Mouse (Mus musculus) frontal cortex, adult (tissue): ENCODE data around the gene Prkar2b.

ENCODE experiments used
- ATAC-seq: cut with Nextera tagmentation; 2 replicates; pipeline ENCODE4 v1.9.2; 2017; ENCODE audit warnings: mild to moderate bottlenecking, moderate library complexity, mixed read lengths; ENCODE audit not compliant: low TSS enrichment

Prkar2b gene

GRCm38 (mm10) chr12:32060247-32061089, 628 bp downstream of the Prkar2b start:
- peak; percentile 56 for ATAC-seq

DNA sequence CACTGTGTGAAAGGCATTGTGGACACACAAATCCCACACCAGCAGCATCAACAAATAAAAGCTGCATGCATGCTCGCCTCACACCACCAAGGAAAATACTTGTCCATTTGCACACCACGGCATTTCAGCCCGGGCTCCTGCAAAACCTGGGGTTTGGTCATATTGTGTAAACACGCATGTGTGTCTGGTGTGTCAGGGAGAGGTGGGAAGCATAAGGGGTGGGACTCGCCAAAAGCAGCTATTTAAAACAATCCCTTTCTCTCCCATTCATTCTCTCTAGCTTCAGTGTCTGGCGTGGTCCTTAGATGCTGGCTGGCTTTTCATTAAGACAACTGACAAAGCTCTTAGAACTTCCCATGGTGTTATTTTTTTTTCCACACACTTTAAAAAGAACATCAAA, 1.4 kb downstream of the Prkar2b start:
- ATAC-seq: no peak

- ATAC-seq: no peak
Observed at GRCm38 (mm10) chr12:32059135-32059534, 2.0 kb downstream of the Prkar2b start.

DNA sequence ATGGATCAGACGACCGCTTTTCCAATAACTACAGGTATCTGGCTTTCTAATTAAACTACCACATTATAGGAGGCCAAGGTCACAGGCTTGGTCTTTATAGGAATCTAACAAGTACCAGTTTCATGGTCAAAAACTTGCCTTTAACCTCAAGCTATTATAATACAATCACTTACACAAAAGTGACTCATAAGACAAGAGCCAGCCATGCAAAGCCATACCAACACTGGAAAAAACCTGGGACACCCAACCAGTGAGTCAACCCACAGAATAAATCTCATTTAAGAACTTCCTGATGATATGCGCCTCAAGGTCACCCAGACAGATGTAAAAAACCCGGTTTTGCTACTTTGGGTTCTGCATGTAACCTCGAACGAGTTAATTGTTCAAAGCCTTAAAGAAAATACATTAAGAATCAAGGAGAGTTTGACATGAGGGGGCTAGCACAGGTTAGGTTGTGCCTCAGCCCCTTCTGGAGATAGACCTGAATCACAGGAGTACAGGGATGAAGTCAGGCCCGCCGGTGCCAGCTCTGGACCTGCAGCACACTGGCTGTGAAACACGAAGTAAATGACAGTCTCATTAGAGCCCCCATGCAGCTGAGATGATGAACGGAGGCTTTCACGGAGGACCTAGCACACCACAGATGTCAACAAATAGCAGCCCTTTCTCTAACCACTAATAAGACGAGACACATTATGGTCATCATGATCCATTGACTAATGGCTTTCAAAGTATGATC, 3.5 kb downstream of the Prkar2b start:
- no peak for ATAC-seq

- ATAC-seq: no peak
Observed at GRCm38 (mm10) chr12:32055797-32056196, 5.3 kb downstream of the Prkar2b start.

- ATAC-seq: no peak
Observed at GRCm38 (mm10) chr12:32054476-32055166, 6.5 kb downstream of the Prkar2b start.

DNA sequence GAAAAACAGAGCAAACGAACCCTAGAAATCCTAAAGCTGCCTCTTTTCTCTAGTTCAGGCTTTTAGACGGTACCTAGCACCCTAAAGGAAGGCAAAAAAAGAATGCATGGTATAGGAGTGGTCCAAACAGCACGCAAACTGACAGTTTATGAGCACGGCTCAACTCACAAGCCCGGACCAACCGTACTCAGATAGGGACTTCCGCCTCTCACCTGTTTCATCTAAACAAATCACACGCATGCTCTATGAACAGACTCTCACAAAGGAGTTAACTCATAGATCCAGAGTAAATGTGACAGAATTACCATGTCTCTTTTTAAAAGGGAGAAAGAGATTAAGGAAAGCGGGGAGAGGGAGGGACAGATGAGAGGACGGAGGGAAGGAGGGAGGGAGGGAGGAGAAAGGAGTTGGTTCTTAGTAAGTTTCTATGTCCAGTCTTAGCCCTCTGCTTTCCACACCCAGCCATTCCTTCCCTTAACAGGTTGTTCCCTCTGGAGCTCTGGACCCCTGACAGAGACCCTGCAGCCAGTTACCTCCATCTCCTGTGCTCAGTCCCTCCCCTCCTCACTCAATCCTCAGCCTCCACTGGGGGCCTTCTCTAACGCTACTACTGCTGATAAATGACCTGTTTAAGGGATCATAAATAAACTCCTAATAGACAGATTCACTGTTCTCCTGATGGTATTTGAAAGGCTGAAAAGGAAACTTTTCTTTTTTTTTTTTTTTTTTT, 7.3 kb downstream of the Prkar2b start:
- no peak for ATAC-seq

- ATAC-seq: no peak
Observed at GRCm38 (mm10) chr12:32052882-32053281, 8.2 kb downstream of the Prkar2b start.

DNA sequence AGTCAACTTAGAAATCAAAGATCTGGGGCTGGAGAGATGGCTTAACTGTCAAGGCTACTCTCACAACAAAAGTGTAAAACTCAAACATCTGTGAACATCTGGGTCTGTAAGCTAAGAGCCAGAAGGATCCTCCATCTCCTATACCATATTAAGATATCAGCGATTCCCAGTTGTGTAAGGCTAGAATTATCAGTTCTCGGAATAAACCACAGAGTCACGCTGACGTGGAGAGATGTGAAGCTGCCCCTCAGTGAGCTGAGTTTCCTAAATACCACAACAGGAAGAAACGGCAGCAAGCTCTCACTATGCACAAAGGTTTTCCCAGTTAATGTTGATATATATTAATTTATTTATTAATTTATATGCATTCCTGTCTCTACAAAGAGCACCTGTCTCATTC, 10.9 kb downstream of the Prkar2b start:
- no peak for ATAC-seq

- no peak for ATAC-seq
Observed at GRCm38 (mm10) chr12:32045566-32046330, 15.3 kb downstream of the Prkar2b start.

DNA sequence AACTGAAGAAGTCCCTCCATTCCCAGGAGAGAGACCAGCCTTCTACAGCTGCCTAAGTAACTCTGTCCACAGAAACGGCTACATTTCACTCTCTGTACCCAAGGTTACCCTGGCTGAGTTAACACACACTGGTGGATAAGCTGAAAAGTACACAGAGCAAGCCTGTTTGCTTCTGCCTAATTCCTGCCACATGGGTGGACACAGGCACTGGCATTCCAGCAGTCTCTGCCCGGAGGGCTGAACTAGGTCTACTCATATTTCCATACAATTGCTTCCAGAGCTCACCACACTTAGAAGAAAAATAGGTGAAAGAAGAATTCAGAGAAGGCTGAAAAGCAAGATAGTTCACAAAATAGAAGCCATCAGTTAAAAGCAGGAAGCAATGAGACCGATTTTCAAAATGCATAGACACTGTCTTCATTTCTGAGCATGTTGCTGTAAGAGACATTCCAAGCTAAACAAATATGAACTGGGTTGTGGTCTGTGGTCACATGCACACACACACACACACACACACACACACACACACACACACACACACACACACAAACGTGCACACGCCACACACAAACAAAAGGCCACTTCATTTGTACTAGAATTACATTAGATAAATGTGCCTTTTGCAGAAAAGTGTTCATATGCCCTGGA, 16.5 kb downstream of the Prkar2b start:
- no peak for ATAC-seq

GRCm38 (mm10) chr12:32033536-32033935, 27.6 kb downstream of the Prkar2b start:
- no peak for ATAC-seq

- ATAC-seq: no peak
Observed at GRCm38 (mm10) chr12:32032917-32033316, 28.2 kb downstream of the Prkar2b start.

DNA sequence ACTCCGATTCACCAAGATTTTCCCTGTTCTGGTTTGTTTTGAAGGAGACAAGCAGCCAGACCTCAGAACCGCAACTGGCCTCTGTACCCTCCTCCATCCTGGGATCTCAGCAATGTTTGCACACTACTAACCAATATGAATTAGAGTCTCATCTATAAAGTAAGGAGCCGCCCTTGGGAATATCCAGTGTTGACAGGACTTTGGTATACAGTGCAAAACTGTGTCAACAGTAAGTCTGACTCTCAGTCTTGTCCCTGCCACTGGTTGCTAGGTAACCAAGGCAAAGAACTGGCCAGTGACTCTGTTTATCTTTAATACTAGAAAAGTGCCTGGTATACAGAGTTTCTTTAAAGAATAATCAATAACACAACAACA, 42.7 kb downstream of the Prkar2b start:
- ATAC-seq: no peak

GRCm38 (mm10) chr12:32017636-32018375, 43.3 kb downstream of the Prkar2b start:
- peak; percentile 55 for ATAC-seq

GRCm38 (mm10) chr12:32016472-32016871, 44.6 kb downstream of the Prkar2b start:
- no peak for ATAC-seq

- ATAC-seq: peak; percentile 95
Observed at GRCm38 (mm10) chr12:32015268-32015769, 45.8 kb downstream of the Prkar2b start.

DNA sequence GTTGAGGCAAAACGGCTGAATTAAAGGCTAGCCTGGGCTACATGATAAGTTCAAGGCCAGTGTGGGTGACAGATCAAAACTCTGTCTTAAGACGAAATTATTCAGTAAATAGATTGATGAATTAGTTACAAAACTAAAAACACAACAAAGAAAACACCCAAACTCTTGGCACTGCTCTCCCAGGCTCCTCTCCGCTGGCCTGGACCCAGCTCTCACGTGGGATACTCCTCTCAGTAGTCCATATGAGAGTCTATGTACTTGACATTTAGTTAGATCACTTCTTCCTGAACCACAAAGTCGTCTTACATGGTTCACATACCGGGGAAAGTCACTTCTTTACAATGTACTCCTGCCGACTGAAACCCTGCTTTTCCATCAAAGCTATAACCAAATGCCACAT, 46.3 kb downstream of the Prkar2b start:
- no peak for ATAC-seq

- ATAC-seq: no peak
Observed at GRCm38 (mm10) chr12:32012169-32012568, 48.9 kb downstream of the Prkar2b start.

DNA sequence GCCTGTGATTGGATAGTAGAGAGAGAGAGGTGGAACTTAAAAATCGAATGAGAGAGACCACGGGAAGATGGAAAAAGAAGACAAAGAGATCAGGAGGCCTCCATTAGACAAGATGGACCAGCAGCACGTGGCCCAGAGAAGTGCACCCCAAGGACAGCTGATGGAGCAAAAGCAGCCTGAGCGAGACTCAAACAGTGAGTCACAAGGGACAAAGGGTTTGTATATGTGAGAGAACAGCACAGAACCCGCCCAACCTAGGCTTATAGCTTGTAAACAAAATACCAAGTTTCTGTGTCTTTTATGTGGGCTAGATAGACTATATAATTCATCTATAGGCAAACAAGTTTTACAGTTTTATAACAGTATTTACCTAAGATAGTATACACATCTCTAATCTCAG, 50.0 kb downstream of the Prkar2b start:
- no peak for ATAC-seq
